Mouse (Mus musculus) heart, adult 2 months (tissue): ENCODE measurements around the gene Epb41l2.

ENCODE experiments used
- CTCF ChIP-seq: fragments of 200-600 bp; IDR thresholded peaks from 2 replicates; pipeline ENCODE4 v1.8.1; 2022; ENCODE audit warnings: antibody characterized with exemption, mild to moderate bottlenecking, moderate library complexity
- POLR2A ChIP-seq: fragments of 200-500 bp; IDR thresholded peaks from 2 replicates; pipeline ENCODE4 v1.6.1; 2011; ENCODE audit warnings: mild to moderate bottlenecking, low read depth, low read length, control low read depth; ENCODE audit not compliant: insufficient read depth

GRCm38 (mm10) chr10:25526156-25526555 is 166.6 kb downstream of the Epb41l2 start:
- TF ChIP-seq POLR2A (no peak), CTCF (no peak)
